Mouse (Mus musculus) liver, postnatal 0 days (tissue): ENCODE measurements around the gene Acot1. TPM values are rescaled to one million over a fixed set of nuclear protein-coding genes. Genes with fewer than 3 reads are reported as not detected.
A peak's percentile ranks its signal among the peaks of the same experiment; 100 is the strongest.
"Not testable (repeated sequence)": the region's sequence is repeated elsewhere in the genome, so short reads cannot be mapped to it uniquely, and the experiment has no call there.

Source experiments
- ATAC-seq: fragments of 200-750 bp; cut with Nextera tagmentation; 2 replicates; pipeline ENCODE4 v1.8.0; 2017; ENCODE audit warnings: mild to moderate bottlenecking, moderate library complexity
- DNase-seq: peaks from one replicate; pipeline ENCODE4 v3.0.0-alpha.2; 2016
- H3K27ac ChIP-seq: fragments of 300-500 bp; sonication (generic); 2 replicates; pipeline ENCODE4 v1.5.1; 2014; ENCODE audit warnings: antibody characterized with exemption, moderate library complexity, mild to moderate bottlenecking, low read depth
- H3K27me3 ChIP-seq: fragments of 300-500 bp; sonication (generic); 2 replicates; pipeline ENCODE4 v1.6.1; 2014; ENCODE audit warnings: low read length, control low read depth, mixed read lengths; ENCODE audit not compliant: insufficient read depth
- H3K36me3 ChIP-seq: fragments of 300-500 bp; sonication (generic); replicated peaks from 2 replicates; pipeline ENCODE4 v1.6.1; 2014; ENCODE audit warnings: mild to moderate bottlenecking, control low read depth, low read length, moderate library complexity, mixed read lengths; ENCODE audit not compliant: insufficient read depth
- H3K4me1 ChIP-seq: fragments of 300-500 bp; sonication (generic); 2 replicates; pipeline ENCODE4 v1.6.1; 2014; ENCODE audit warnings: antibody characterized with exemption, mild to moderate bottlenecking, control low read depth; ENCODE audit not compliant: insufficient read depth
- H3K4me2 ChIP-seq: fragments of 300-500 bp; sonication (generic); 2 replicates; pipeline ENCODE4 v1.6.1; 2014; ENCODE audit warnings: low read depth, mild to moderate bottlenecking, low read length, moderate library complexity, mixed read lengths
- H3K4me3 ChIP-seq: fragments of 300-500 bp; sonication (generic); 2 replicates; pipeline ENCODE4 v1.5.1; 2014; ENCODE audit warnings: low read depth, low read length
- H3K9ac ChIP-seq: fragments of 300-500 bp; sonication (generic); replicated peaks from 2 replicates; pipeline ENCODE4 v1.6.1; 2014; ENCODE audit warnings: mild to moderate bottlenecking, moderate library complexity
- H3K9me3 ChIP-seq: fragments of 300-500 bp; sonication (generic); 2 replicates; pipeline ENCODE4 v1.6.1; 2016; ENCODE audit warnings: mild to moderate bottlenecking, control low read depth, low read length, mixed read lengths
- CTCF ChIP-seq: sonication (generic); IDR thresholded peaks from 2 replicates; pipeline ENCODE4 v1.5.1; 2016; ENCODE audit warnings: antibody characterized with exemption, low read depth
- EP300 ChIP-seq: IDR thresholded peaks from 2 replicates; pipeline ENCODE4 v1.6.1; 2016; ENCODE audit warnings: antibody characterized with exemption, low read depth, mild to moderate bottlenecking
- WGBS: fragments of 180-500 bp; shearing (Covaris S2); extraction: QIAGEN DNeasy Blood & Tissue Kit; methylation state at CpG from one replicate; pipeline ENCODE4 v1.1.7; 2014; ENCODE audit not compliant: insufficient replicate concordance; 5-methylcytosine and 5-hydroxymethylcytosine counted together
- polyA plus RNA-seq: library from polyadenylated mRNA; unstranded; fragments of >200 nt; fragmentation: Nextera tagmentation; extraction: Ambion mirVana; gene quantifications from 2 replicates; pipeline ENCODE4 v1.2.1, GENCODE M21; 2015

Gene Acot1
- 87.8 and 106 TPM in 2 replicates for polyA plus RNA-seq

DNA sequence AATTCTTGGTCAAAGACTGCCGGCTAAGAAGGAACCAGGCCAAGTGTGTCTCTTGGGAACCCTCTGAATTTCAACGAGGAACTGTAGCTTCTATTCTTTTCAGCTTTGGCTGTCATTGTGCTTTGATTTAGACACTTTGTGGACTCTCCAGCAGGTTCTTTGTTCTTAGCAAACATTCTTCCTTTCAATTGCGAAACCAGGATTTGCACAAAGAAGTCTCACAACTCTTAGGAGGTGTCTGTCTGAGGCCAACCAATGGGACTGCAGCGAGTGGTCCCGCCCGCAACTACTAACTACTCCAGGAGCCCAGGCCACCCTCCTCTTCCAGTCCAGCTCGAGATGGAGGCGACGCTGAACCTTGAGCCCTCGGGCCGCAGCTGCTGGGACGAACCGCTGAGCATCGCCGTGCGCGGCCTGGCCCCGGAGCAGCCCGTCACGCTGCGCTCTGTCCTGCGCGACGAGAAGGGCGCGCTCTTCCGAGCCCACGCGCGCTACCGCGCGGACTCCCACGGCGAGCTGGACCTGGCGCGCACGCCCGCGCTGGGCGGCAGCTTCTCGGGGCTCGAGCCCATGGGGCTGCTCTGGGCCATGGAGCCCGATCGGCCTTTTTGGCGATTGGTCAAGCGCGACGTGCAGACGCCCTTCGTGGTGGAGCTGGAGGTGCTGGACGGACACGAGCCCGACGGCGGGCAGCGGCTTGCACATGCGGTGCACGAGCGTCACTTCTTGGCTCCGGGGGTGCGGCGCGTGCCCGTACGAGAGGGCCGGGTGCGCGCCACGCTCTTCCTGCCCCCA is at the start of gene Acot1:
TSS of gene Acot1 (plus strand) at position 320 of the 795 bp plus-strand sequence.
- 1% methylated on average over 55 of the region's 70 CpGs for WGBS
- Histone ChIP-seq H3K4me3 (peak within 1 kb of the TSS; percentile 41), H3K4me1 (peaks cover 13% of the 10 kb centered on the region), H3K9ac (peak within 1 kb of the TSS; percentile 23), H3K27ac (0 out of 2 replicates have a peak within 1 kb of the TSS, but pooled peaks have one; percentile 0), H3K4me2 (peak within 1 kb of the TSS; percentile 66)
- ATAC-seq (peak; percentile 75), DNase-seq (peak; percentile 60)
- H3K27me3 ChIP-seq, H3K9me3 ChIP-seq, H3K36me3 ChIP-seq: not testable (repeated sequence)

DNA sequence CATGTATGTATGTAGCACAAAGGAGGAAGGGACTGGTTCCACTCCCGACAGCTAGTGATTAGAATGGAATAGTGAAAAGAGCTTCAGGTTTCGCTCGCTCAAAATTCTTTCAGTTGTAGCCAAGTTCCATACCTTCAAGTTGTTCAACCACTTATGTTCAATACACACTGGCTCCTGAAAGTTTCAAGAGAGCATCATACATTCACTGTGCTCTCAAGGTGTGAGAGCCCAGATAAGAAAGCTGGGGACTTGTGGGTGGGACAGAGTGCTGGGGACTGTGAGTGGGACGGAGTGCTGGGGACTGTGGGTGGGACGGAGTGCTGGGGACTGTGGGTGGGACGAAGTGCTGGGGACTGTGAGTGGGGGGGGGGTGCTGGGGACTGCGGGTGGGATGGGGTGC is 44.1 kb upstream of the Acot1 start:
- ATAC-seq = no peak
- H3K27me3 ChIP-seq = no peaks in the 10 kb centered on the region
- 71% methylated on average over 7 of the region's 7 CpGs for WGBS

DNA sequence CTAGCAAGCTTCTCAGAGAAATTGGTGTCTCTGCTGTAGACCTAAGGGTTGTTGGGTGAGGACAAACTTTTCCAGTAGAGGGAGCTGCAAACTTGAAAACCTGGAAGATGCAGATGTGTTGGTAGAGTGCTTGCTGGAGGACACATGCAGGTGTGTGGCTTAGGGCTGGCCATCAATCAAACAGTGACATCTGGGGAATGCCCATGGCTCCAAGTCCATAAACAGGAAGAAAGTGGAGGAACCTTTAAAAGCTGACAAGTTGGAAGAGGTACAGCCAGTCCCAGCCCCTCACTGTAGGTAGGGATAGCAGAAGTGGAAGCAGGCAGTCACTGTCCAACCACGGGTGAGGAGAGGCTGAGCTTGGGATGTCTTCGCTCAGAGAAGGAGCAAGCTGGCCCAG is 37.2 kb upstream of the Acot1 start:
- peak; percentile 34 for DNase-seq
- H3K9ac ChIP-seq = no peak overlapping the region
- WGBS = 36% methylated on average over 2 of the region's 2 CpGs
- no peak overlapping the region for H3K27ac ChIP-seq
- no peak overlapping the region for H3K4me3 ChIP-seq
- TF ChIP-seq EP300 (no peak), CTCF (peak; percentile 75)
- no peaks in the 10 kb centered on the region for H3K36me3 ChIP-seq
- ATAC-seq = peak; percentile 70
- no peaks in the 10 kb centered on the region for H3K27me3 ChIP-seq
- H3K4me1 ChIP-seq = no peaks in the 10 kb centered on the region
- H3K4me2 ChIP-seq = no peak overlapping the region
- no peaks in the 10 kb centered on the region for H3K9me3 ChIP-seq

More for the DNA sequence above, 44.1 kb upstream of the Acot1 start:
- Histone ChIP-seq H3K4me1 (no peaks in the 10 kb centered on the region), H3K27ac (no peak overlapping the region), H3K9me3 (no peaks in the 10 kb centered on the region), H3K4me3 (no peak overlapping the region), H3K4me2 (no peak overlapping the region), H3K9ac (no peak overlapping the region), H3K36me3 (no peaks in the 10 kb centered on the region)
- TF ChIP-seq CTCF = no peak
- no peak for TF ChIP-seq EP300
- no peak for DNase-seq

DNA sequence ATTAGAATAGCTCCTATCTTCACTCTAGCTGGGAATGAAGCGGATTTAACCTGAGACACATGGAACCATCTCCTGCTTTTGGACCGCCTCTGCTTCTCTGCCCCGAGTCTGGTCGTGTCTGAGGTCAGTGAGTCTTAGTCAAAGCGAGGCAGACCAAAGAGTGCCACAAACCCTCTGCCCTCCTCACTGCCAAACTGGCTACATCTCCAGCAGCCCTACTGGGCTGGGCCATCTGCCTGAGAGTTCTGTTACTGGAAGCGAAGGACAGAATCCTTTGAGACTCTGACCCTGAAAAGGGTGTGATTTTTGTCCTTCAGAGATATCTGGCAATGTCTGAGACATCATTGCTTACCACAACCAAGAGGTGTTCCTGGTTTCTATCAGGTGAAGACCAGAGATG is 30.4 kb upstream of the Acot1 start:
- TF ChIP-seq EP300 (no peak), CTCF (no peak)
- Histone ChIP-seq H3K9me3 (no peaks in the 10 kb centered on the region), H3K4me1 (no peaks in the 10 kb centered on the region), H3K27ac (no peak overlapping the region), H3K27me3 (no peaks in the 10 kb centered on the region), H3K36me3 (no peaks in the 10 kb centered on the region), H3K9ac (no peak overlapping the region), H3K4me2 (no peak overlapping the region), H3K4me3 (no peak overlapping the region)
- DNase-seq = no peak
- WGBS = 77% methylated on average over 6 of the region's 6 CpGs
- no peak for ATAC-seq

DNA sequence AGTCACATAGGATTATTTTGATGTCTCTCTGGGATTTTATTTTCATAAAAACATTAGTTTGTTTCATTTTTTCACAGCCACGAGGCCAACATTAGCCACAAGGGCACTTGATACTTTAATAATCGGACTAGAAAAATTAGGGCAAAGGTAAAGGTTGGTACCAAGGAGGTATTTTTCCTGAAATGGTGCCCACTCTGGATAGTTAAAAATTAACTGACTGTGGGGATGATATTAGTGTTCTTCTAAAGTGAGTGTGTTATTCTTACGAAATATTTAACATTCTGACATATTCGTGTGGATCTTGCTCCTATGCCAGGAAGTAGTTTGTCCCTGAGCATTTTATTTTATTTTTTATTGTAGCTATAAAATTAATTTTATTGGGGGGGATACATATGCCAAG is 27.7 kb upstream of the Acot1 start:
- H3K27me3 ChIP-seq = no peaks in the 10 kb centered on the region
- peaks cover 3% of the 10 kb centered on the region; the same call in 1 of the 2 replicates for H3K4me1 ChIP-seq
- no peaks in the 10 kb centered on the region for H3K9me3 ChIP-seq
- no peak overlapping the region for H3K4me2 ChIP-seq
- H3K4me3 ChIP-seq = no peak overlapping the region
- ATAC-seq (peak; percentile 44; the same call in 1 of the 2 replicates), DNase-seq (no peak)
- TF ChIP-seq EP300 (no peak), CTCF (no peak)
- 72% methylated on average over 4 of the region's 4 CpGs for WGBS
- no peak overlapping the region for H3K9ac ChIP-seq
- H3K27ac ChIP-seq = no peak overlapping the region
- no peaks in the 10 kb centered on the region for H3K36me3 ChIP-seq

DNA sequence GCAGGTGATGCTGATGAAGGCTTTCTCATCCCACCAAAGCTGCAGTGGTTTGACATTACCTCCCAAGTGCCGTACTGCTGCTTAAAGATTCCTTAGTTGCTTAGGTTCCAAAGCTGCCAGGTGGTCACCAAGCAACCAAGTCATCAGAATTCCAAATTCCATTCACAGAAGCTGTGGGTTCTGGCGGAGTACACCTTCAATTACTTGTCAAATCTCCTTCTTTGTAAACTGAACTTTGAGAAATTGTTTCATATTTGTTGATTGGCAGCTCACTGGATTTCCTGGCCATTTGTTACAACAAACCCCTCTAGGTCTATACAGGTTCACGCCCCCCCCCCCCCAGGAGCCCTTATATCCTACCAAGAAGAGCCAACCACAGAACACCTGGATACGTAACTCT is 24.5 kb upstream of the Acot1 start, which contains the start of gene Heatr4:
TSS of gene Heatr4 (minus strand) at position 101 of the 400 bp plus-strand sequence.
- Histone ChIP-seq H3K9ac (no peak within 1 kb of the TSS), H3K4me2 (no peak within 1 kb of the TSS), H3K4me3 (no peak within 1 kb of the TSS), H3K27ac (no peak within 1 kb of the TSS), H3K36me3 (no peaks in the 10 kb centered on the region), H3K27me3 (no peaks in the 10 kb centered on the region), H3K4me1 (peaks cover 11% of the 10 kb centered on the region), H3K9me3 (no peaks in the 10 kb centered on the region; the same call in 1 of the 2 replicates)
- DNase-seq (no peak), ATAC-seq (no peak)
- WGBS = 75% methylated on average over 4 of the region's 4 CpGs
- TF ChIP-seq EP300 = no peak
- no peak for TF ChIP-seq CTCF
